In the genomic region with DNA sequence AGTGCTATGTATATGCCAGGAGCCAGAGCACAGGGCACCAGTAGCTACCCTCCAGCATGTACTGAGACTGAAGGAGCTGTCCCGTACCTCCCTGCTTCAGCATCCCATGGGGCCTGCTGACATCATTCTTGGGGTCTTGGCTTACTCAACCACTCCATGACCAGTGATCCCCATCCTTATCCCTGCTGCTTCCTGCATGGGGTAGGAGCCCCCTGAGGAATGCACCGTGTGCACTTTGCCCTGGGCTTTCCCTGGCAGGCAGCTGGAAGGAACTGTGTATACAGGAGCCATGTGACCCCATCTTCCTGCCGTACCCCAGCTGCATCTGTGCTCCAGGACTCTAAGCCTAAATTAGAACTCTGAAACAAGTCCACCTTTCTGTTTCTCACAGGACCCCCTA, we compare ENCODE assay signal across 18 mouse cellular contexts.
DNase-seq lines count a peak whose midpoint lies in the region; ATAC-seq and TF ChIP-seq lines count a peak whose summit lies in the region.
"Had no signal": no experiment of that assay in that cellular context is flagged by ENCODE, and none has a peak within 500 bp of the region (broad histone marks: within the 10 kb centered on the region; RNA-seq: fewer than 3 reads in every experiment).

No protein-coding gene starts in this region.

- no peaks in the 10 kb centered on the region for H3K27me3 ChIP-seq in midbrain, embryonic 11.5 days (ENCODE audit: control insufficient read depth, insufficient read depth, low read length)
- H3K27me3 ChIP-seq in midbrain, embryonic 10.5 days (ENCODE audit: low read depth, poor library complexity, severe bottlenecking): no peaks in the 10 kb centered on the region
- H3K27me3 ChIP-seq in intestine, embryonic 15.5 days (replicated peaks): no peaks in the 10 kb centered on the region
- H3K27me3 ChIP-seq in intestine, postnatal 0 days (replicated peaks; ENCODE audit: control insufficient read depth, insufficient read depth, low read length): no peaks in the 10 kb centered on the region
- H3K27me3 ChIP-seq: embryonic facial prominence, embryonic 12.5 days; forebrain, embryonic 13.5 days; forebrain, embryonic 15.5 days had no signal

- no peaks in the 10 kb centered on the region for H3K9me3 ChIP-seq in midbrain, embryonic 11.5 days (ENCODE audit: control insufficient read depth, low read length)
- no peaks in the 10 kb centered on the region for H3K9me3 ChIP-seq in midbrain, embryonic 10.5 days (replicated peaks)
- no peaks in the 10 kb centered on the region for H3K9me3 ChIP-seq in intestine, embryonic 15.5 days
- no peaks in the 10 kb centered on the region for H3K9me3 ChIP-seq in intestine, postnatal 0 days (ENCODE audit: control insufficient read depth)
- H3K9me3 ChIP-seq: embryonic facial prominence, embryonic 10.5 days; embryonic facial prominence, embryonic 12.5 days; forebrain, embryonic 13.5 days; forebrain, embryonic 15.5 days had no signal

- no peak for ATAC-seq in midbrain, embryonic 11.5 days (ENCODE audit: low FRiP score)
- peak; percentile 68 for ATAC-seq in intestine, embryonic 15.5 days
- ATAC-seq in intestine, postnatal 0 days: 0 out of 2 replicates have a peak, but pooled peaks have one; percentile 27
- ATAC-seq: forebrain, embryonic 13.5 days; forebrain, embryonic 15.5 days; forebrain, postnatal 0 days had no signal

- H3K4me3 ChIP-seq in midbrain, embryonic 11.5 days (ENCODE audit: low read depth, low read length): no peak overlapping the region
- no peak overlapping the region for H3K4me3 ChIP-seq in midbrain, embryonic 10.5 days
- no peak overlapping the region for H3K4me3 ChIP-seq in intestine, embryonic 15.5 days (replicated peaks)
- H3K4me3 ChIP-seq in intestine, postnatal 0 days (ENCODE audit: low read depth, low read length): no peak overlapping the region
- H3K4me3 ChIP-seq: embryonic facial prominence, embryonic 10.5 days; embryonic facial prominence, embryonic 12.5 days; forebrain, embryonic 13.5 days; forebrain, embryonic 15.5 days had no signal

- DNase-seq in midbrain, embryonic 11.5 days (ENCODE audit: low spot score, missing footprints): peak; percentile 69
- no peak for DNase-seq in midbrain, embryonic 10.5 days (ENCODE audit: low spot score)
- DNase-seq in adrenal gland, postnatal 4 days (ENCODE audit: low spot score in 2 of 2): no peak
- no peak for DNase-seq in adrenal gland, adult 8-10 months
- DNase-seq: adrenal gland, postnatal 10 days; adrenal gland, postnatal 25 days; cerebellum, adult 11-12 months; cerebellum, adult 2 months; cerebellum, adult 9-10 months; cerebellum, postnatal 10 days; cerebellum, postnatal 25 days; forebrain, postnatal 0 days had no signal

- no peaks in the 10 kb centered on the region; the same call in 1 of the 2 replicates for H3K4me1 ChIP-seq in midbrain, embryonic 11.5 days (ENCODE audit: control insufficient read depth, insufficient read depth, low read length)
- peaks cover 5% of the 10 kb centered on the region for H3K4me1 ChIP-seq in midbrain, embryonic 10.5 days
- H3K4me1 ChIP-seq in intestine, embryonic 15.5 days (replicated peaks): no peaks in the 10 kb centered on the region; the same call in 1 of the 2 replicates
- no peaks in the 10 kb centered on the region for H3K4me1 ChIP-seq in intestine, postnatal 0 days (replicated peaks; ENCODE audit: control insufficient read depth, insufficient read depth, low read length)
- H3K4me1 ChIP-seq: embryonic facial prominence, embryonic 12.5 days; forebrain, embryonic 13.5 days; forebrain, embryonic 15.5 days had no signal

- WGBS in midbrain, embryonic 11.5 days: 76% methylated on average over 3 of the region's 3 CpGs
- WGBS in midbrain, embryonic 10.5 days: 74% methylated on average over 3 of the region's 3 CpGs
- 39% methylated on average over 3 of the region's 3 CpGs for WGBS in intestine, embryonic 15.5 days
- 25% methylated on average over 3 of the region's 3 CpGs for WGBS in intestine, postnatal 0 days

- no peak for TF ChIP-seq CTCF in intestine, postnatal 0 days (IDR thresholded peaks at IDR 0.05; ENCODE audit: low read depth)

- no peak overlapping the region for H3K27ac ChIP-seq in midbrain, embryonic 11.5 days (ENCODE audit: low read depth, low read length)
- no peak overlapping the region for H3K27ac ChIP-seq in midbrain, embryonic 10.5 days (replicated peaks)
- no peak overlapping the region for H3K27ac ChIP-seq in intestine, embryonic 15.5 days
- H3K27ac ChIP-seq in intestine, postnatal 0 days (ENCODE audit: low read depth, low read length): no peak overlapping the region
- H3K27ac ChIP-seq: embryonic facial prominence, embryonic 10.5 days; embryonic facial prominence, embryonic 12.5 days; forebrain, embryonic 13.5 days; forebrain, embryonic 15.5 days had no signal

- H3K9ac ChIP-seq in midbrain, embryonic 11.5 days (ENCODE audit: low read length): no peak overlapping the region
- H3K9ac ChIP-seq in intestine, embryonic 15.5 days: no peak overlapping the region
- H3K9ac ChIP-seq in intestine, postnatal 0 days (ENCODE audit: low read depth, low read length): no peak overlapping the region
- H3K9ac ChIP-seq: embryonic facial prominence, embryonic 12.5 days; forebrain, embryonic 13.5 days; forebrain, embryonic 15.5 days; forebrain, postnatal 0 days had no signal

- H3K36me3 ChIP-seq in midbrain, embryonic 11.5 days (ENCODE audit: control insufficient read depth, insufficient read depth, low read length): no peaks in the 10 kb centered on the region
- no peaks in the 10 kb centered on the region for H3K36me3 ChIP-seq in midbrain, embryonic 10.5 days
- no peaks in the 10 kb centered on the region for H3K36me3 ChIP-seq in intestine, embryonic 15.5 days
- no peaks in the 10 kb centered on the region for H3K36me3 ChIP-seq in intestine, postnatal 0 days (ENCODE audit: control insufficient read depth, insufficient read depth)
- H3K36me3 ChIP-seq: embryonic facial prominence, embryonic 10.5 days; embryonic facial prominence, embryonic 12.5 days; forebrain, embryonic 15.5 days had no signal

- no peak overlapping the region for H3K4me2 ChIP-seq in midbrain, embryonic 11.5 days
- H3K4me2 ChIP-seq in intestine, embryonic 15.5 days (replicated peaks): no peak overlapping the region
- no peak overlapping the region for H3K4me2 ChIP-seq in intestine, postnatal 0 days (replicated peaks; ENCODE audit: low read depth)
- H3K4me2 ChIP-seq: embryonic facial prominence, embryonic 12.5 days; forebrain, embryonic 13.5 days; forebrain, embryonic 15.5 days had no signal
